Mouse (Mus musculus) mouse trophoblast stem cell (cell line): Measurements from ENCODE around the gene Mbnl2.

Source experiments
- in situ Hi-C, 2 experiments: fragments of 300-500 bp; cut with MseI, MboI; formaldehyde crosslinking; loops; 2 replicates in 1 of 2; 3 replicates in 1 of 2; pipeline ENCODE4 v1.15.1; 2025

The Mbnl2 gene

GRCm38 (mm10) chr14:120275246-120276238, at the start of gene Mbnl2:
Gene Mbnl2, plus strand, starts transcription at chr14:120275669.
- in situ Hi-C loops: no loop called here

DNA sequence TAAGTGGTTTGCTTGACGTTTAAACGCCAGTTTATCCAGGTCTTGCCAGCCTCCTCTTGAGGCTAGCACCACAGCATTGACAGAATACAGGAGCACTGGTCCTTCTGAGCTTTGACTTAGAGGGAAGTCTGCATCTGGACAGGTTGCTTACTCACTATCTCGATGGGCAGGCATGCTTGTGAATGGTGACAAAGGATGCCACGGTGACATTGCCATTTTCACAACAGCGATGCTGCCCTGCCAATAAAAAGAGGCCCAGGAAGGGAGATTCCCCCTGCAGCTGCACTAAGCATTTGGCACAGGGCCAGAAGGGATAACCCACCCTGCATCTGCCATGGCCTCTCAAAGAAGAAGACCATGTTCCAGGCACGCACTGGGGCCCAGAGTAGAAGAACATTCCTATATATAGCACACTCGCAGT, 43.4 kb upstream of the Mbnl2 start:
- in situ Hi-C loops: no loop called here

DNA sequence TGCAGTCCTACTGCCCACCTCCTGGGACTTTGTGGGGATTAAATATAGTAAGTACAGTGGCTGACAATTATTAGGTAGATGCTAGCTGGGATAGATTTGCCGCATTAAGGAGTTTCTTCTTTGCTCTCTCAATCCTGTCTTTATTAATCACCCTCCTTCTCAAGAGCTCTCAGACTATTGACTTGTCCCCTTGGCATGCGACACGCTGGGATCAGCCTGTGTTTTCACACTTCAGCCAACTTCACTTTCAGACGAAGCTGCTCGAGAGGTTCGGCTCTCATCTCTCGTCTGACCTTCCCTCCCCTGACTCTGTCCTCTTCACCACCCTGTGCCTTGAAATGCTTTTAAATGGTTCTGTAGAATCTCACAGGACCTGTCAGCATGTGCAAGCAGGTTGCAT, 39.9 kb upstream of the Mbnl2 start:
- in situ Hi-C loops: no loop called here

- in situ Hi-C loops: no loop called here
Measured at GRCm38 (mm10) chr14:120238501-120238900, 37.0 kb upstream of the Mbnl2 start.

- in situ Hi-C loops: no loop called here
Measured at GRCm38 (mm10) chr14:120240209-120240608, 35.3 kb upstream of the Mbnl2 start.

- in situ Hi-C loops: no loop called here
Measured at GRCm38 (mm10) chr14:120242711-120243110, 32.8 kb upstream of the Mbnl2 start.

GRCm38 (mm10) chr14:120245081-120245705, 30.3 kb upstream of the Mbnl2 start:
- in situ Hi-C loops: no loop called here

- in situ Hi-C loops: loop anchor here in 1 of 2 experiments (10.0 kb wide), 1 partner anchor 179 kb away; no protein-coding TSS in a partner anchor
Measured at GRCm38 (mm10) chr14:120253331-120253730, 22.1 kb upstream of the Mbnl2 start.

- in situ Hi-C loops: loop anchor here in 1 of 2 experiments (10.0 kb wide), 1 partner anchor 181 kb away; no protein-coding TSS in a partner anchor
Measured at GRCm38 (mm10) chr14:120256146-120256545, 19.3 kb upstream of the Mbnl2 start.

- in situ Hi-C loops: loop anchor here in 1 of 2 experiments (10.0 kb wide), 1 partner anchor 182 kb away; no protein-coding TSS in a partner anchor
Measured at GRCm38 (mm10) chr14:120256623-120257384, 18.7 kb upstream of the Mbnl2 start.

- in situ Hi-C loops: loop anchor here in 1 of 2 experiments (10.0 kb wide), 1 partner anchor 183 kb away; no protein-coding TSS in a partner anchor
Measured at GRCm38 (mm10) chr14:120257483-120257882, 18.0 kb upstream of the Mbnl2 start.

GRCm38 (mm10) chr14:120259426-120259825, 16.0 kb upstream of the Mbnl2 start:
- in situ Hi-C loops: loop anchor here in 1 of 2 experiments (10.0 kb wide), 1 partner anchor 185 kb away; no protein-coding TSS in a partner anchor

GRCm38 (mm10) chr14:120261606-120262005, 13.9 kb upstream of the Mbnl2 start:
- in situ Hi-C loops: loop anchor here in 1 of 2 experiments (10.0 kb wide), 1 partner anchor 133 kb away; no protein-coding TSS in a partner anchor

GRCm38 (mm10) chr14:120262660-120263379, 12.6 kb upstream of the Mbnl2 start:
- in situ Hi-C loops: loop anchor here in 1 of 2 experiments (10.0 kb wide), 1 partner anchor 132 kb away; no protein-coding TSS in a partner anchor

GRCm38 (mm10) chr14:120263380-120264135, 11.9 kb upstream of the Mbnl2 start:
- in situ Hi-C loops: loop anchor here in 1 of 2 experiments (10.0 kb wide), 1 partner anchor 131 kb away; no protein-coding TSS in a partner anchor

- in situ Hi-C loops: loop anchor here in 1 of 2 experiments (10.0 kb wide), 1 partner anchor 129 kb away; no protein-coding TSS in a partner anchor
Measured at GRCm38 (mm10) chr14:120265886-120266285, 9.6 kb upstream of the Mbnl2 start.

DNA sequence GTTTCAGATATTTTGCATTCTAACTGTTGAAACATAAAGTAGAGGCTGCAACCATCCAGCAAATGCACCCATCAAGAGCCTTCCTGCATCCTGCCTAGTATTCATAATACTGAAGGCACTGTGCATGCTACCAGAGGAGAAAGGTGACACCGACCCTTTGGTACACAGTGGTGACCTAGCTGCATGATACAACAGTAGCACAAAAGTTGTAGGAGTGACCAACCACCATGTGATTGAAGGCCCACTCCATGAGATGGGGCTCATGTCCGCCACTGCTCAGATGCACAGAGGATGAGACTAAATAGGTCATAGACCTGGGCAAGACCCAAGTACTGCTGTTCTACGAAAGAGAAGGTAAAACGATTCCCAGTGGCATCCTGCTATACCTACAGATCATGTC, 8.3 kb upstream of the Mbnl2 start:
- in situ Hi-C loops: loop anchor here in 1 of 2 experiments (10.0 kb wide), 1 partner anchor 128 kb away; no protein-coding TSS in a partner anchor

DNA sequence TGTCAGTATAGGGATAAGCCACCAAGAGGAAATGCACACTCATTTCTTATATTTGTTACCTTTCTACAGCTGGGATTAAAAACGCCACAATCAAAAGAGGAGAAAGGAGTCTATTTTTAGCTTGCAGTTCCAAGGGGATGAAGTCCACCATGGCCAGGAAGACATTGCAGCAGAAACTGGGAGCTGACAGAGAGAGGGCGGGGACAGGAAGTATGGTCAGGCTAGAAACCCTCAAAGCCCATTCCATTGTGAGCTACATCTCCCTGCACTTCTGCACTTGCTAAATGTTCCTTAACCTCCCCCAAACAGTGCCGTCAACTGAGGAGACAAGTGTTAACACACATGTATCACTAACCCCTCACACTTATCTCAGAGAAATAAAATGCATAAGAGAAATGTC, 5.4 kb upstream of the Mbnl2 start:
- in situ Hi-C loops: no loop called here

DNA sequence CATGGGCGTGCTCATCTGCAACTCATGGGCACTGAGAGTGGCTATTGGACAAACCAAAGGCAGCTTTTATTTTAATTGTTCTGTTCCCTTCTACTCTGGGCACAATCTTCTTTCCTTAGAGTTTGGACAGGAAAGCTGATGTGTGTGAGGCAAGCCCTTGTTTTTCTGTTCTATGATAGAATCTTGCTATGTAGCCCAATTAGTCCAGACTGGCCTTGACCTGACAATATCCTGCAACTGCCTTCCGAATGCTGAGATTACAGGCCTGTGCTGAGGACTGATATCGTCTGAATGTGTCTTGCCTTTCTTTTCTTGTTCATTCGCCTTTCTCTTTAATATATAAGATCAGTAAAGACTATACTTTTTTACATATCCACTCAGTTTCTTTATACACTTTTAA, 4.8 kb upstream of the Mbnl2 start:
- in situ Hi-C loops: no loop called here

DNA sequence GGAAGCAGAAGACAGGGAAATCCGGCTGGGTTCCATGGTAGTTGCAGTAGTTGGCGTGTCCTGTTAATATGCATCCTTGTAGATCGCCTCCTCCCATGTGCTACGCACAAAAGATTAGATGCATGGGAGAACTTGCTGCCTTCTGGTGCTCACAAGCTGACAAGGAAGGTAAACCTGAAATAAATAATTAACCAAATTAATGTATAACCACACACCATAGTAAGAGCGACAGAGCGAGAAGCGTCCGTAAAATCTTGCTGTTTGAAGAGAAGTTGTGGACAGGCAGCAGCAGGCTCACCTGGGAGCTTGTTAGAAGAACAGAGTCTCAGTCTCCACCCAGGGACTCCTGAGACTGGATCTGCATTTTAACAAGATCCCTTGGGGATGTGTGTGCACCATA, 4.4 kb upstream of the Mbnl2 start:
- in situ Hi-C loops: no loop called here
